Mouse (Mus musculus) ES-E14 (cell line): ENCODE results near the gene Gadd45a. TPM values are rescaled to one million over a fixed set of nuclear protein-coding genes. Genes with fewer than 3 reads are reported as not detected.
A peak's percentile ranks its signal among the peaks of the same experiment; 100 is the strongest.

Experiments used
- DNase-seq: peaks from one replicate; pipeline ENCODE4 v3.0.0-alpha.2; 2013; ENCODE audit warnings: low read depth, low spot score
- H3K27ac ChIP-seq: 2 replicates; pipeline ENCODE4 v1.5.1; 2012; ENCODE audit warnings: low read depth, mild to moderate bottlenecking, low read length, moderate library complexity, mixed read lengths; ENCODE audit not compliant: poor library complexity, insufficient read depth, severe bottlenecking
- H3K36me3 ChIP-seq: 2 replicates; pipeline ENCODE4 v1.6.1; 2012; ENCODE audit warnings: mild to moderate bottlenecking, low read length, moderate library complexity, mixed read lengths; ENCODE audit not compliant: control insufficient read depth, poor library complexity, insufficient read depth, severe bottlenecking
- H3K4me1 ChIP-seq, 2 experiments: fragments of 150-350 bp in 1 of 2; sonication (generic) in 1 of 2; 2 replicates each; pipeline ENCODE4 v1.6.1; 2012; ENCODE audit warnings: low read length in 2 of 2, mild to moderate bottlenecking in 1 of 2, mixed read lengths in 1 of 2; ENCODE audit not compliant: control insufficient read depth in 2 of 2, insufficient read depth in 2 of 2, poor library complexity in 1 of 2
- H3K4me3 ChIP-seq, 2 experiments: fragments of 150-350 bp in 1 of 2; sonication (generic) in 1 of 2; 2 replicates each; pipeline ENCODE4 v1.5.1; 2012; ENCODE audit warnings: low read length in 2 of 2, low read depth in 1 of 2, mild to moderate bottlenecking in 1 of 2, mixed read lengths in 1 of 2; ENCODE audit not compliant: insufficient read depth in 1 of 2, poor library complexity in 1 of 2, severe bottlenecking in 1 of 2
- H3K9ac ChIP-seq: 2 replicates; pipeline ENCODE4 v1.6.1; 2012; ENCODE audit warnings: low read depth, mild to moderate bottlenecking, low read length, mixed read lengths; ENCODE audit not compliant: poor library complexity, insufficient read depth, severe bottlenecking
- H3K9me3 ChIP-seq: fragments of 150-350 bp; sonication (generic); 2 replicates; pipeline ENCODE4 v1.6.1; 2012; ENCODE audit warnings: low read depth, mild to moderate bottlenecking, low read length; ENCODE audit not compliant: control insufficient read depth, insufficient read depth
- CHD2 ChIP-seq: IDR thresholded peaks from 2 replicates; pipeline ENCODE4 v1.6.1; 2014; ENCODE audit warnings: mild to moderate bottlenecking, low read depth, low read length, inconsistent platforms
- HCFC1 ChIP-seq: IDR thresholded peaks from 2 replicates; pipeline ENCODE4 v1.6.1; 2012; ENCODE audit warnings: low read length, inconsistent platforms, borderline replicate concordance; ENCODE audit not compliant: insufficient read depth
- MAFK ChIP-seq: IDR thresholded peaks from 2 replicates; pipeline ENCODE4 v1.6.1; 2014; ENCODE audit warnings: mild to moderate bottlenecking, low read depth, low read length, inconsistent platforms; ENCODE audit not compliant: insufficient read depth
- ZC3H11A ChIP-seq: IDR thresholded peaks from 2 replicates; pipeline ENCODE4 v1.6.1; 2012; ENCODE audit warnings: low read depth, mild to moderate bottlenecking, inconsistent platforms, low read length, borderline replicate concordance
- ZNF384 ChIP-seq: IDR thresholded peaks from 2 replicates; pipeline ENCODE4 v1.6.1; 2012; ENCODE audit warnings: low read depth, low read length, inconsistent platforms
- in situ Hi-C, 2 experiments: fragments of 600-800 bp; cut with MboI; formaldehyde crosslinking; loops; one replicate each; pipeline ENCODE4 v1.15.1; 2025; ENCODE audit warnings: low sequenced_read_pairs in 2 of 2, inconsistent platforms in 1 of 2; ENCODE audit not compliant: unreplicated experiment in 2 of 2
- total RNA-seq: library from RNA; depleted of rRNA; stranded (reverse); fragments of 300-350 nt; gene quantifications from 2 replicates; pipeline ENCODE4 v1.2.3, GENCODE M21; 2012; rRNA removed

Gadd45a gene
- 49.1 and 70.3 TPM in 2 replicates for total RNA-seq

DNA sequence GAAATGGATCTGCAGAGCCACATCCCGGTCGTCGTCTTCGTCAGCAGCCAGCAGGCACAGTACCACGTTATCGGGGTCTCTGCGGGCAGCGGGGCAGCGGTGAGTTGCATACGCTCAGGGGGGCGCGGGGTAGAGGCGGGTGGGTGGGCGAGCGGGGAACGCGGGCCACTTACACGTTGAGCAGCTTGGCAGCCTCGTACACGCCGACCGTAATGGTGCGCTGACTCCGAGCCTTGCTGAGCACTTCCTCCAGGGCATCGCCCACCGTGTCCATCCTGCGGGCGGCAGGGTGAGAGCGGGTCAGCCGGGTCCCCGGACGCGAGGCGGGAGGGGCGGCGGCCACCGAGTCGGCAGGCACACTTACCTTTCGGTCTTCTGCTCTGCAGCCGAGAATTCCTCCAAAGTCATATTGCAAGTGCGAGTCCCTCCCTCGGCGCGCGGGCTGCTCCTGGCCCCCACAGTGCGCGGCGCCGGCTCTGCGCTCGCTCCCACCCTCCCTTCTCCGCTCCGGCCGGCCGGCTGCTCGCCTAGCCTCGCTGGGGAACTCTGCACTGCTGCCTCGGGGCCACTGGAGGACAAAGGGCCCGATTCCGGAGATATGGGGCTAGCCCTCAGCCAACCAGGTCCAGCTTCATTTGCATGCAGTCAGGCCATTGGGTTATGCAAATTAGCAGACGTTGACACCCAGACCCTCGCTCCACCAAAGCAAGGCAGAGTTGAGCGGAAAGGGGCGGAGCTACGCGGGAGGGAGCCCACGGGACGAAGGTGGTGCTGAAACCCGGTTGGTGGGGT is at the start of gene Gadd45a:
Gene Gadd45a, minus strand, starts transcription at position 621 of the 792 bp plus-strand sequence.
- Histone ChIP-seq H3K36me3 (peaks cover 21% of the 10 kb centered on the region), H3K27ac (peak within 1 kb of the TSS; percentile 78), H3K9me3 (no peaks in the 10 kb centered on the region), H3K9ac (peak within 1 kb of the TSS; percentile 91), H3K4me3 (peak within 1 kb of the TSS; percentile 94 to 95), H3K4me1 (peaks cover 2 to 5% of the 10 kb centered on the region in 2 experiments; a peak in 3 of 4 replicates)
- peak; percentile 97 for DNase-seq
- no peak for TF ChIP-seq CHD2
- TF ChIP-seq MAFK = no peak
- TF ChIP-seq ZC3H11A = 0 out of 2 replicates have a peak, but pooled peaks have one; percentile 1
- peak; percentile 48; the same call in 1 of the 2 replicates for TF ChIP-seq HCFC1
- in situ Hi-C loops = no loop called here

DNA sequence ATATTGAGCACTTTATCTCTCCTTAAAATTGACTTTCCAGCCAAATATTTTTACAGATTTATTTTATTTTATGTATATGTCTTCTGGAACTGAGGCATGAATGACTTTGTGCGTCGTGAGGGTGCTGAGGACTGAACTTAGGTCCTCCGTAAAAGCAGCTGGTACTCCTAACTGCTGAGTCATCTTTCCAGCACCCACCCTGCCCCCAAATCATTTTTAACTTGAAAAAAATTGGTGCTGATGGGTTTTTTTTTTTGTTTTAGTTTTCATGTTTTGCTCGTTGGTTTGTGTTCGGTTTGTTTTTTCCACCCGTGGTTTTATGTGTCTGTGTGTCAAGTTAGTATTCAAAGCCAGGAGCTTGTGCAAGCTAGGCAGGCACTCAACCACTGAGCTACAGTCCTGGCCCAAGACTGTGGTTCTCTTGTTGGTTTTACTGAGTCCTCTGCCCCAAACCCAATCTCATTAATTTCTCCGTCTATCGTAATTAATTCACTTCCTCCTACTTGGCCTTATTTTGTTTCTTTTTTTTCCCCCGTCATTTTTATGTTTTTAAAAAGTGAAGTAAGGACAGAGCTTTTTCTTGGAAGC is 48.7 kb upstream of the Gadd45a start:
- H3K9me3 ChIP-seq = no peaks in the 10 kb centered on the region
- no peak overlapping the region for H3K27ac ChIP-seq
- DNase-seq = no peak
- TF ChIP-seq MAFK = peak; percentile 63; the same call in 1 of the 2 replicates
- TF ChIP-seq CHD2 = no peak
- TF ChIP-seq ZC3H11A = no peak
- TF ChIP-seq ZNF384 = no peak
- no peak for TF ChIP-seq HCFC1
- peaks cover 0 to 4% of the 10 kb centered on the region in 2 experiments; a peak in 1 of 4 replicates for H3K4me1 ChIP-seq
- in situ Hi-C loops = no loop called here
- no peak overlapping the region for H3K4me3 ChIP-seq
- no peak overlapping the region for H3K9ac ChIP-seq
- no peaks in the 10 kb centered on the region for H3K36me3 ChIP-seq

DNA sequence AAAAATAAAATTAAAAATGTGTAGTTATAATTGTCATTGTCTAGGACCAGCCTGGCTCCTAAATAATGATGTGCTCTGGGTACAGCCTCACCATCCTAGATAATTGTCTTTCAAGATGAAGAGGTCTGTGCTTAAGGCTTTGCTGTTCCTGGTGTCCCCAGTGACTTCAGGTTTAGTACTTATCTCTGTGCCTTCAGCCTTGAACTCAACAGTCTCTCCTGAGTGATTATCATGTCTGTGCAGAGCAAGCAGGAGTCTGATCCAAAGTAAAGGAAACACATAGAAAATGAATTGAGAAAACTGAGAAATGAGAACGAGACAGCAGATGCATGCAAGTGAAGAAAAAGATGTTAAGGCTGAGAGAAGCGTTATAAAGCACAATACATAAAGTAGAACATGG is 47.2 kb upstream of the Gadd45a start:
- no peak for TF ChIP-seq ZNF384
- no peak for TF ChIP-seq MAFK
- TF ChIP-seq HCFC1 = no peak
- TF ChIP-seq ZC3H11A = no peak
- TF ChIP-seq CHD2 = no peak
- Histone ChIP-seq H3K4me3 (no peak overlapping the region), H3K4me1 (peaks cover 0 to 4% of the 10 kb centered on the region in 2 experiments; a peak in 1 of 4 replicates), H3K9ac (no peak overlapping the region), H3K27ac (no peak overlapping the region), H3K9me3 (no peaks in the 10 kb centered on the region), H3K36me3 (no peaks in the 10 kb centered on the region)
- DNase-seq = no peak
- in situ Hi-C loops = no loop called here

DNA sequence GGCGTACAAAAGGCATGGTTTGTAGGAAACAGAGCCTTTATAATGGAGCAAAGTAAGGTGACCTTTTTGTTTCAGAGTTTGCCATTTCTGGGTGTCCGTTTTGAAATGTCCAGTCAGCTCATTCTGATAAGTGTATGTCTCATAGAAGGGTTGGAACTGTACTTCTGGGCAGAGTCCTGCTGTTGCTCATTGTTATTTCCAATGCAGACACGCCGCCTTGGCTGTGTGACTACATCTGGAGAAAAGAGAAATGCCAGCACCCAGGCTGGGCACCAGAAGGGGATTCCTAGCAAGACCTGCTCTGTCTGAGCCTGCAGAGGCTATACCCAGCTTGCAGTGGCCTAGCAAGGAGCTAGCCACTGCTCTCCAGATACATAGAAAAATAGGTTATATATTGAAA is 43.9 kb upstream of the Gadd45a start:
- Histone ChIP-seq H3K9ac (no peak overlapping the region), H3K9me3 (no peaks in the 10 kb centered on the region), H3K27ac (no peak overlapping the region), H3K4me1 (no peaks in the 10 kb centered on the region), H3K36me3 (no peaks in the 10 kb centered on the region), H3K4me3 (no peak overlapping the region)
- no peak for DNase-seq
- in situ Hi-C loops = no loop called here
- TF ChIP-seq ZC3H11A (no peak), HCFC1 (no peak), CHD2 (no peak), ZNF384 (no peak)
